Mouse (Mus musculus): ENCODE results near the gene Entpd7. TPM values are rescaled to one million over a fixed set of nuclear protein-coding genes. Genes with fewer than 3 reads are reported as not detected.

Entpd7 gene
- polyA plus RNA-seq, 1 experiment from 2014 or later: 9.5 TPM

- H3K9me3 ChIP-seq (replicated peaks): no peaks in the 10 kb centered on the region
- H3K4me3 ChIP-seq (replicated peaks): no peak overlapping the region
- H3K36me3 ChIP-seq: 0 out of 2 replicates have a peak, but pooled peaks cover 5% of the 10 kb centered on the region
- no peak overlapping the region for H3K9ac ChIP-seq (replicated peaks)
- peaks cover 19% of the 10 kb centered on the region for H3K4me1 ChIP-seq
- ATAC-seq (ENCODE audit: low FRiP score): no peak
- WGBS: 80% methylated on average over 2 of the region's 2 CpGs
- H3K27me3 ChIP-seq (replicated peaks): no peaks in the 10 kb centered on the region
- no peak overlapping the region for H3K4me2 ChIP-seq
- H3K27ac ChIP-seq (replicated peaks): no peak overlapping the region
Observed at GRCm38 (mm10) chr19:43754872-43755271, 65.4 kb downstream of the Entpd7 start.

- Histone ChIP-seq H3K9ac (replicated peaks) (no peak overlapping the region), H3K9me3 (replicated peaks) (no peaks in the 10 kb centered on the region), H3K36me3 (no peaks in the 10 kb centered on the region), H3K27ac (replicated peaks) (no peak overlapping the region), H3K27me3 (replicated peaks) (no peaks in the 10 kb centered on the region), H3K4me1 (no peaks in the 10 kb centered on the region), H3K4me2 (no peak overlapping the region), H3K4me3 (replicated peaks) (no peak overlapping the region)
- 23% methylated on average over 6 of the region's 6 CpGs for WGBS
- ATAC-seq (ENCODE audit: low FRiP score): no peak
Observed at GRCm38 (mm10) chr19:43760504-43760903, 71.0 kb downstream of the Entpd7 start.

GRCm38 (mm10) chr19:43761543-43762256 lies 72.2 kb downstream of the Entpd7 start:
- Histone ChIP-seq H3K9ac (replicated peaks) (no peak overlapping the region), H3K4me1 (no peaks in the 10 kb centered on the region), H3K9me3 (replicated peaks) (no peaks in the 10 kb centered on the region), H3K27ac (replicated peaks) (no peak overlapping the region), H3K36me3 (no peaks in the 10 kb centered on the region), H3K4me3 (replicated peaks) (no peak overlapping the region), H3K4me2 (no peak overlapping the region), H3K27me3 (replicated peaks) (no peaks in the 10 kb centered on the region)
- no peak for ATAC-seq (ENCODE audit: low FRiP score)

- no peak for ATAC-seq (ENCODE audit: low FRiP score)
- no peak overlapping the region for H3K27ac ChIP-seq (replicated peaks)
- H3K27me3 ChIP-seq (replicated peaks): no peaks in the 10 kb centered on the region
- no peak overlapping the region for H3K4me2 ChIP-seq
- H3K4me3 ChIP-seq (replicated peaks): no peak overlapping the region
- H3K36me3 ChIP-seq: no peaks in the 10 kb centered on the region
- WGBS: 77% methylated on average over 2 of the region's 2 CpGs
- H3K9ac ChIP-seq (replicated peaks): no peak overlapping the region
- no peaks in the 10 kb centered on the region for H3K9me3 ChIP-seq (replicated peaks)
- H3K4me1 ChIP-seq: no peaks in the 10 kb centered on the region
Observed at GRCm38 (mm10) chr19:43762410-43762809, 72.9 kb downstream of the Entpd7 start.

GRCm38 (mm10) chr19:43766451-43766850 lies 77.0 kb downstream of the Entpd7 start:
- no peaks in the 10 kb centered on the region for H3K4me1 ChIP-seq
- no peak overlapping the region for H3K4me3 ChIP-seq (replicated peaks)
- H3K9me3 ChIP-seq (replicated peaks): no peaks in the 10 kb centered on the region
- H3K36me3 ChIP-seq: peaks cover 4% of the 10 kb centered on the region
- no peak for ATAC-seq (ENCODE audit: low FRiP score)
- H3K27ac ChIP-seq (replicated peaks): no peak overlapping the region
- no peak overlapping the region for H3K4me2 ChIP-seq
- no peak overlapping the region for H3K9ac ChIP-seq (replicated peaks)
- WGBS: 87% methylated on average over 5 of the region's 5 CpGs
- H3K27me3 ChIP-seq (replicated peaks): no peaks in the 10 kb centered on the region

- no peak for ATAC-seq (ENCODE audit: low FRiP score)
- no peak overlapping the region for H3K9ac ChIP-seq (replicated peaks)
- no peaks in the 10 kb centered on the region for H3K4me1 ChIP-seq
- no peak overlapping the region for H3K27ac ChIP-seq (replicated peaks)
- no peak overlapping the region for H3K4me3 ChIP-seq (replicated peaks)
- H3K27me3 ChIP-seq (replicated peaks): no peaks in the 10 kb centered on the region
- no peak overlapping the region for H3K4me2 ChIP-seq
- H3K9me3 ChIP-seq (replicated peaks): no peaks in the 10 kb centered on the region
- peaks cover 4% of the 10 kb centered on the region for H3K36me3 ChIP-seq
- 61% methylated on average over 9 of the region's 9 CpGs for WGBS
Observed at GRCm38 (mm10) chr19:43767549-43768322, 78.3 kb downstream of the Entpd7 start.

GRCm38 (mm10) chr19:43769366-43769960 lies 80.0 kb downstream of the Entpd7 start:
- H3K4me2 ChIP-seq: no peak overlapping the region
- no peaks in the 10 kb centered on the region for H3K4me1 ChIP-seq
- H3K27ac ChIP-seq (replicated peaks): no peak overlapping the region
- H3K36me3 ChIP-seq: peaks cover 4% of the 10 kb centered on the region
- 88% methylated on average over 5 of the region's 5 CpGs for WGBS
- H3K4me3 ChIP-seq (replicated peaks): no peak overlapping the region
- H3K27me3 ChIP-seq (replicated peaks): no peaks in the 10 kb centered on the region
- ATAC-seq (ENCODE audit: low FRiP score): no peak
- no peak overlapping the region for H3K9ac ChIP-seq (replicated peaks)
- H3K9me3 ChIP-seq (replicated peaks): no peaks in the 10 kb centered on the region

- Histone ChIP-seq H3K4me1 (no peaks in the 10 kb centered on the region), H3K4me2 (no peak overlapping the region)
- no peak for ATAC-seq (ENCODE audit: low FRiP score)
Observed at GRCm38 (mm10) chr19:43770584-43770983, 81.1 kb downstream of the Entpd7 start.

GRCm38 (mm10) chr19:43771499-43771969 lies 82.1 kb downstream of the Entpd7 start:
- no peak for ATAC-seq (ENCODE audit: low FRiP score)
- Histone ChIP-seq H3K27me3 (replicated peaks) (no peaks in the 10 kb centered on the region), H3K4me3 (replicated peaks) (no peak overlapping the region), H3K4me2 (no peak overlapping the region), H3K36me3 (peaks cover 4% of the 10 kb centered on the region), H3K9me3 (replicated peaks) (no peaks in the 10 kb centered on the region), H3K9ac (replicated peaks) (no peak overlapping the region), H3K27ac (replicated peaks) (no peak overlapping the region), H3K4me1 (no peaks in the 10 kb centered on the region)
- 91% methylated on average over 5 of the region's 5 CpGs for WGBS

More at GRCm38 (mm10) chr19:43770584-43770983, 81.1 kb downstream of the Entpd7 start:
- Histone ChIP-seq H3K9me3 (replicated peaks) (no peaks in the 10 kb centered on the region), H3K27me3 (replicated peaks) (no peaks in the 10 kb centered on the region), H3K36me3 (peaks cover 4% of the 10 kb centered on the region), H3K4me3 (replicated peaks) (no peak overlapping the region), H3K9ac (replicated peaks) (no peak overlapping the region), H3K27ac (replicated peaks) (no peak overlapping the region)
- 93% methylated on average over 4 of the region's 4 CpGs for WGBS

- Histone ChIP-seq H3K36me3 (peaks cover 4% of the 10 kb centered on the region), H3K9ac (replicated peaks) (no peak overlapping the region), H3K4me2 (no peak overlapping the region), H3K9me3 (replicated peaks) (no peaks in the 10 kb centered on the region), H3K4me3 (replicated peaks) (no peak overlapping the region), H3K27ac (replicated peaks) (no peak overlapping the region), H3K27me3 (replicated peaks) (no peaks in the 10 kb centered on the region), H3K4me1 (no peaks in the 10 kb centered on the region)
- no peak for ATAC-seq (ENCODE audit: low FRiP score)
- 65% methylated on average over 6 of the region's 6 CpGs for WGBS
Observed at GRCm38 (mm10) chr19:43772311-43772710, 82.8 kb downstream of the Entpd7 start.

- no peak for ATAC-seq (ENCODE audit: low FRiP score)
- Histone ChIP-seq H3K4me1 (no peaks in the 10 kb centered on the region), H3K4me3 (replicated peaks) (no peak overlapping the region), H3K36me3 (no peaks in the 10 kb centered on the region), H3K27me3 (replicated peaks) (no peaks in the 10 kb centered on the region), H3K9me3 (replicated peaks) (no peaks in the 10 kb centered on the region), H3K4me2 (no peak overlapping the region), H3K27ac (replicated peaks) (no peak overlapping the region), H3K9ac (replicated peaks) (no peak overlapping the region)
- WGBS: 82% methylated on average over 10 of the region's 10 CpGs
Observed at GRCm38 (mm10) chr19:43775433-43775832, 86.0 kb downstream of the Entpd7 start.

GRCm38 (mm10) chr19:43776561-43776960 lies 87.1 kb downstream of the Entpd7 start:
- no peaks in the 10 kb centered on the region for H3K27me3 ChIP-seq (replicated peaks)
- no peak overlapping the region for H3K4me3 ChIP-seq (replicated peaks)
- WGBS: 79% methylated on average over 4 of the region's 4 CpGs
- H3K9ac ChIP-seq (replicated peaks): no peak overlapping the region
- no peak overlapping the region for H3K4me2 ChIP-seq
- ATAC-seq (ENCODE audit: low FRiP score): no peak
- H3K9me3 ChIP-seq (replicated peaks): no peaks in the 10 kb centered on the region
- no peak overlapping the region for H3K27ac ChIP-seq (replicated peaks)
- no peaks in the 10 kb centered on the region for H3K4me1 ChIP-seq
- no peaks in the 10 kb centered on the region for H3K36me3 ChIP-seq

Measured in neural tube, embryonic 15.5 days (tissue).